Mouse (Mus musculus) left cerebral cortex, adult 2 months (tissue): ENCODE data around the gene Psmc3ip. TPM values are rescaled to one million over a fixed set of nuclear protein-coding genes. Genes with fewer than 3 reads are reported as not detected.
A peak's percentile ranks its signal among the peaks of the same experiment; 100 is the strongest.

Source experiments
- DNase-seq, 2 experiments: peaks; one replicate each; pipeline ENCODE4 v3.0.0; 2021 to 2022; ENCODE audit warnings: low spot score in 2 of 2, mixed read lengths in 1 of 2; ENCODE audit errors: extremely low spot score in 1 of 2
- H3K27ac ChIP-seq: fragments of 200-600 bp; 2 replicates; pipeline ENCODE4 v1.8.1; 2022
- H3K4me3 ChIP-seq: fragments of 200-600 bp; 2 replicates; pipeline ENCODE4 v1.8.1; 2022
- CTCF ChIP-seq: fragments of 200-600 bp; IDR thresholded peaks from 2 replicates; pipeline ENCODE4 v1.8.1; 2022; ENCODE audit warnings: antibody characterized with exemption, mild to moderate bottlenecking, moderate library complexity
- intact Hi-C: fragments of 180-260 bp; cut with DNase I; formaldehyde crosslinking; loops from one replicate; pipeline ENCODE4 v1.15.1; 2025
- long read RNA-seq, 2 experiments: library from polyadenylated mRNA; stranded (forward); transcript quantifications; one replicate each; pipeline ENCODE4 v2.0.0; 2021; ENCODE audit warnings: borderline mapping rate in 2 of 2
- total RNA-seq, 2 experiments: library from RNA; stranded (reverse); gene quantifications; 2 replicates each; pipeline ENCODE4 v1.2.3; 2021

The Psmc3ip gene
- 1 to 10 TPM; 2.7 to 3.1 TPM for total RNA-seq
- long read RNA-seq, experiment 1, partial matches to known transcripts = 0 of 3 reads
- long read RNA-seq, experiment 1, other reads (novel, unspliced or antisense) = 0 of 3 reads
- long read RNA-seq, experiment 2, partial matches to known transcripts = 1 of 3 reads
- long read RNA-seq, experiment 2, other reads (novel, unspliced or antisense) = 0 of 3 reads

DNA sequence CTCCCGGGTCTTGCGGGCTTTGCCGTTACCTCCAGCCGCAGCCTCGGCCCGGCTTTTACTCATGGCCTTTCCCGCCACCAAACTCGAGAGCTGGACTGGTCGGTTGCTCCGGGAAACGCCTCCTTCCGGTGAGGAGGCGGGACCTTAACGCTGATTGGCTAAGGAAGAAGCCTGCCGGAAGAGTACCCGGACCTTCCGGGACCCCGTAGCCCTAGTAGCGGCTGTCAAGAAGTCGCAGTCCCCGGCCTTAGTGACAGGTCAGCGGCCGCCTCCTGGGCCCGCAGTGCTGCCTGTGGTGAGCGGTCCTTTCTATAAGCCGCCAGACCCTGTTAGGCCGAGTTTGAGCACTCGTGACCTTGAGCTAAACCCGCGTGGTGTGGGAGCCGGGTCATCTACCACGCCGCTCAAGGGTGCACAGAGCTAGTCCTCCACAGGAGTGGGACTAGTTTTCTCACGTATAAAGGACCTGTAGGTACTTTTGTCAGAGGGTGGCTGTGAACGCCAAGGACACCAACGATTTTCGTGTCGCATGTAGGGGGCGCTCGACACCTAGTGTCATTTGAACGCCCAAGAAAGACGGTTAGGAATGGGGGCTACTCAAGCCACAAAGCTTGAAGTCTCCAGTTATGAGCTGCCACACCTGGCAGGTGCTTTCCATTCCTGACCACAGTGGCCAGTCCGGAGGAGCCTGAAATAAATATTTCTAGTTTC, at the start of gene Psmc3ip:
Gene Psmc3ip, minus strand, starts transcription at position 123 of the 711 bp plus-strand sequence.
- peak; percentile 93 for DNase-seq
- Histone ChIP-seq H3K27ac (peak within 1 kb of the TSS; percentile 92), H3K4me3 (peak within 1 kb of the TSS; percentile 91)
- TF ChIP-seq CTCF = peak; percentile 83
- intact Hi-C loops = loop anchor here (1.0 kb wide), 1 partner anchor 82 kb away; no protein-coding TSS in a partner anchor

DNA sequence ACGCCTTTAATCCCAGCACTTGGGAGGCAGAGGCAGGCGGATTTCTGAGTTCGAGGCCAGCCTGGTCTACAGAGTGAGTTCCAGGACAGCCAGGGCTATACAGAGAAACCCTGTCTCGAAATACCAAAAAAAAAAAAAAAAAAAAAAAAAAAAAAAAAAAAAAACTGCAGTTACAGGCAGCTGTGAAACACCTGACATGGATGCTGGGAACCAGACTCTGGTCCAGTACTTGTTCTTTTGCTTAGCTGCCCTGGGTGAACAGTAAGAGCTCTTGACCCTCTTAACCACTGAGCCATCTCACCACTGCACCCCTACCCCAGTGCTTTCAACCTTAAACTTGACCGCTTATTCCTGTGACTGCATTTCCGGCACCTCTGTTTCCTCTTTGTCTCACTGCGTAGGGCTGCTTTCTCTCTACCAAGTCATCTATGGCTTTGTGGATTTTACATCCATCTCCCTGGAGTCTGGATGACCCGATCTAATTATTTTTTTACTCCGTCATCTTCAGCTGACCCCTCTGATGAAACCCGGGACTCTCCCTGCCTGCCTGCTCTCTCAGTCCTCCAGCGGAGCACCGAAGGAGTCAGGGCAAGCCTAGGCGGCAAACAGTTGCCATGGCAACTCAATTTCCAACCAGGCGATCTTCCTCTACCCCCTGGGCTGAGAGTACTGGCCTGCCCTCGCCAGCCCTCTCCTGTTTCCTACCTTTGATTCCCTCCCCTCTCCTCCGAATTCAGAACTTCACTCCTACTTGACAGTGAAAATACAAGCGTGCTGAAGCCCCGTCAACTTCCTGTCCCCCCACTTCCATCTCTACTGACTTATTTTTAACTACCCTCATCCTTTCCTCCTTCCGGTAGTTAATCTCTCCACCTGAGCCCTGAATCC, 48.3 kb upstream of the Psmc3ip start:
- DNase-seq = peak in 1 of 2 experiments; percentile 40
- peak overlapping the region; percentile 39 for H3K4me3 ChIP-seq
- H3K27ac ChIP-seq = peak overlapping the region; percentile 40
- TF ChIP-seq CTCF = no peak
- intact Hi-C loops = no loop called here

DNA sequence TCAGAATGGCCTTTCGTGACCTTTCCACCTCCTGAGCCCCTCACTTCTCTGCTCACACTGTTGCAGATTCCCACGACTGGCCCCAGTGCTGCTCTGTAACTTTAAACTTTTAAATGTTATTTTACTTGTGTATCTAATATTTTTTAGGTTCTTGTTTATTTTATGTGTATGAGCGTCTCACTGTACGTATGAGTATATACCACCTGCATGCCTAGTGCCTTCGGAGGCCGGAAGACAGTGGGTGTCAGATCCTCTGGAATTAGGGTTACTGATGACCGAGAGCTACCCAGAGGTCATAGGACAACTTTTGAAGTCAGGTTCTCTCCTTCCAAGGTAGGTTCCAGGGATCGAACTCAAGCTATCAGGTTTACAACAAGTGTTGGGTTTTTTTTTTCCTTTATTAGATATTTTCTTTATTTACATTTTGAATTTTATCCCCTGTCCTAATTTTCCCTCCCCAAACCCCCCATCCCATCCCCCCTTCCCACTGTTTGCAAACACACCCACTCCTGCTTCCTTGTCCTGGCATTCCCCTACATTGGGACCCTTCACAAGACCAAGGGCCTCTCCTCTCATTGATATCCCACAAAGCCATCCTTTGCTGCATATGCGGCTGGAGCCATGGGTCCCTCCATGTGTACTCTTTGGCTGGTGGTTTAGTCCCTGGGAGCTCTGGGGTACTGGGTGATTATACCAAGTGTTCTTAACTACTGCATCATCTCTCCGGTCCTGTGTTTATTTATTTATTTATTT, 47.2 kb upstream of the Psmc3ip start:
- TF ChIP-seq CTCF = no peak
- Histone ChIP-seq H3K4me3 (no peak overlapping the region), H3K27ac (no peak overlapping the region)
- no peak for DNase-seq
- intact Hi-C loops = no loop called here

DNA sequence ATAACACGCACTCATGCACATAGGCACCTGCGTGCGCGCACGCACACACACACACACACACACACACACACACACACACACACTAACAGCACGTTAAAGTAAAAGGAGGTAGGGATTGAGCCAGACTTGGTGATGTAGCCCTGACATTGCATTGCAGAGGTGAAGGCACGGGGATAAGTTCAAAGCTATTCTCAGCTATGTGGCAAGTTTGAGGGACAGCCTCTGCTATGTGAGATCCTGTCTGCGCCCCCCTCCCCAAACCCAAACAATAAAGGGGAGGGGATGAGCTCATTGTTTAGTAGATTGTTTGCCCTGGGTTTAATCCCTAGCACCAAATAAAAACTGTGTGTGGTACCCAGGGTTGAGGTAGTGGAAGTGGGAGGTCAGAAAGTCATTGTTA, 45.9 kb upstream of the Psmc3ip start:
- no peak overlapping the region for H3K27ac ChIP-seq
- no peak overlapping the region for H3K4me3 ChIP-seq
- DNase-seq = no peak
- intact Hi-C loops = no loop called here
- no peak for TF ChIP-seq CTCF

DNA sequence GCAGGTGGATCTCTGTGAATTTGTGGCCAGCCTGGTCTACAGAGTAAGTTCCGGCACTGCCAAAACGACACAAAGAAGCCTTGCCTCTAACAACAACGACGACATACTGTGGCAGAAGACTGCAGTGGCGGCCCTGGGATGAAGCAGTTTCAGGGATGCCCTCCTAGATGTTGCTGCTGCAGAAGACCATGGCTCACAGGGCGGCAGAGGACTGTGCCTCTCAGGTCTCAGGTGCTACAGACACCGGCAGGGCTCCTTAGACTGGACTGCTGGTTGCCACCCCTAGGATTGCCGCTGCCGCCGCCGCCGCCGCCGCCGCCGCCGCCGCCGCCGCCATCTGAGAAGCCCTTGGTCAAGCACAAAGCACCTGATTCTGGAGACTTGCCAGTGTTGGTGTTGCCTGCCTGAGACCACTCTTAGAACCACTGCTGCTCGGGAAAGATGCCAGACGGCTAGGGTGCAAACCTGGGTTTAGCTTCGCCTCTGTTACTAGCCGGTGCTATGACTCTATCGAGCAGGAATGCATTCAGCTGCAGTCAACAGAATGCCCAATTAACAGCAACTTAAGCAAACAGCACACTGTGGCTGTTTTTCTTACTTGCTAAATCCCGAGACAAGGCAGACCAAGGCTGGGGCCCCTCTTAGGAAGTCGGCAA, 45.1 kb upstream of the Psmc3ip start:
- TF ChIP-seq CTCF = no peak
- peak overlapping the region; percentile 40 for H3K4me3 ChIP-seq
- intact Hi-C loops = no loop called here
- H3K27ac ChIP-seq = no peak overlapping the region; the same call in 1 of the 2 replicates
- no peak for DNase-seq

DNA sequence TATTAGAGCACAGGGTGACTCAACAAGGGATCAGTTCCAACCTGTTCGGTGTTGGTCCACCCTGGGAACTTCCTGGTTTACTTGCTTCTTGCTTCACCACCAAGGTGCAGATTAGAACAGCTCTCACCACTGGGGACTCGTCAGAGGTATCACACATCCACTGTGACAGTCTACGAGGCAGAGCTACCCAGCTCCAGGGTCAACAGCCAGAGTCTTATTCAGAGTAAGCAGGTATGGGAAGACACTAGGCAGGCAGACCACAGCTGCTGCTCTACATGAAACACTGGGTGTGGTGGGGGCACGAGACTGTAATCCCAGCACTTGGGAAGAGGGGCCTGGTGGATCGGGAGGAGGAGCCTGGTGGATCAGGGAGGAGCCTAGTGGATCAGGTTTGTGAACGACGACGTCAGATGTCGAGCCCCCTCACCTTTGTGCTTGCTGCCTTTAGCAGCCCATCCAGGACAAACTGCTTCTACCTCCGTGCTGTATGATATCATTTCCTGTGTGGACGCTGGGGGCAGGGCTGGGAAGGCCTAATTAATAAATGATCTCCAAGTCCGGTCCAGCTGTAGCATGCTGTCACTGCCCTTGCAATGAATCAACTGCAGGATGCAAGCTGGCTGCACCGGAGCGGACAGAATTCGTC, 43.4 kb upstream of the Psmc3ip start:
- TF ChIP-seq CTCF = no peak
- intact Hi-C loops = no loop called here
- no peak for DNase-seq
- Histone ChIP-seq H3K4me3 (no peak overlapping the region), H3K27ac (no peak overlapping the region)

DNA sequence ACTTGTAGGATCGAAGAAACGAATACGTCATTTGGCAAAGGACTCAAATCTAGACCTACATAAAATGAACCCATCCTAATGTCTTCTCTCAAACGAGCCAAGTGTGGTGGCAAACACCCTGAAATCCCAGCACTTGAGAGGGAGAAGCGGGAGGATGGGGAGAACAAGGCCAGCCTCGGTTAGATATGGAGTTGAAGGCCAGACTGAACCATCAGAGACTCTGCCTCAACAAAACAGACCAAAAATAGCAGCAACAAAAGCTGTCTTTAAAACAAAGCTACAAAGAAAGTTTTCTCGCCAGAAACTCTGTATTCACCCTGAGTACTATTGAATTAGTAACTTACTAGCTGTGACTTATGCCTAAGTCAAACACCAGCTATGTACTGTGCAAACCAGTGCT, 41.8 kb upstream of the Psmc3ip start:
- Histone ChIP-seq H3K27ac (no peak overlapping the region), H3K4me3 (no peak overlapping the region)
- no peak for TF ChIP-seq CTCF
- no peak for DNase-seq
- intact Hi-C loops = no loop called here

DNA sequence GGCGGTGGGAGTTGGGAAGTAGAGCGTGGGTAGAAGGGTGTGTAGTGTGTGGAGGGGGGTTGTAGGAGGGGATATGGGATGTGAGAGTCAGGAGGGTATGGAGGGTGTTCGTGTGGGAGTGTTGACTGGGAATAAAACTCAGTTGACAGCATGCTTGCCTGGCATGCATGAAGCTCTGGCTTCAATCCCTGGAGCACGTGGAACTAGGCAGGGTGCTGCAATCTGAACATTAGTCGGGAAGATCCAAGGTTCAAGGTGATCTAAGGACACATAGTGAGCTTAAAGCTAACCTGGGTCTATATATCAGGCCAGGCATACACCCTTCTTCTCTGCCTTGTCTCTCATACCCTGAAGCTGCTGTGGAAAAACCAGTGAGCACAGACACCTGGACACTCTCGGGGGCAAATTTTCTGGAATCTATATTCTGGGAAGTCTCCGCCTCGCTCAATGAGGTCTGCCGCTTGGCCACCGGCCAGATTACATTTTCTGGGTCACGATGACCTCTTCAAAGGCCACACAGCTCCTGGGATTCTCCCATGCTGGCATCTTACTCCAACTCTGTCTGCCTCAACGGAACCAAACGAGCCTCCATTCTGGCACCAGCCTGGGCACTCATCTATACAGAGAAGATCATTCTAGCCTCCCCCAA, 39.1 kb upstream of the Psmc3ip start:
- no peak for DNase-seq
- H3K4me3 ChIP-seq = no peak overlapping the region
- TF ChIP-seq CTCF = no peak
- H3K27ac ChIP-seq = no peak overlapping the region
- intact Hi-C loops = no loop called here

DNA sequence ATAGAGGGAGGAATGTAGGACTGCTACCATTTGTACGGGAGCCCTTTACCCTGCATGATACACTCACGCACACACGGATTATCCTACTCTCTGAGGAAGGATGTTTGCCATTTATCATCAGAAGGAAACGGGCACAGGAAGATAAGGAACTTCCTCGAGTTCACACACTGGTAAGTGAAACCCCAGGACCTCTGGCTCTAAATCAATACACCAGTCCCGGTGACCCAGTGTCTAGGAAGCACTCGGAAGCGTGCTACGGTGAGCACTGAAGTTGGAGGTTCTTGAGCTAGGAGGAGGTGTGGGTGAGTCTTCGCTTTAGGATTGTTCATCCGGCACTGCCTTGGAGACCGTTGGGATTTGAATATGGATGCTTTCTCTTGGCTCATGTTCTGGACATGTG, 37.8 kb upstream of the Psmc3ip start:
- TF ChIP-seq CTCF = no peak
- no peak for DNase-seq
- no peak overlapping the region for H3K4me3 ChIP-seq
- intact Hi-C loops = no loop called here
- H3K27ac ChIP-seq = no peak overlapping the region

DNA sequence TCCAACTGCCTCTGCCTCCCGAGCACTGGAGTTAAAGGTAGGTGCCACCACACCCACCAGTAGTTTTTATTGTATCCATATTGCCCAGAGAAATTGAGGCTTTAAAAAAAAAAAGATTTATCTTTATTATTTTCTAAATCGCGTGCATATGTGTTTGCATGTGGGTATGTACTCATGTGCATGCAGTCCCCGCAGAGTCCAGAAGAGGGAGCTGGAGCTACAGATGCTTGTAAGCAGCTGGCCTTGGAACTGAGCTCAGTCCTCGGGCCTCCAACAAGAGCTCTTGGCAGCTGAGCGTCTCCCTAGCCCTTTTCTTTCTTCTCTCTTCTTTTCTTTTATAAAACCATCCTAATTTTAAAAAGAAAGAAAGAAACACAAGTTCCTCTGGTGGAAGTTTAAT, 36.5 kb upstream of the Psmc3ip start:
- no peak for DNase-seq
- intact Hi-C loops = no loop called here
- peak; percentile 26 for TF ChIP-seq CTCF
- no peak overlapping the region for H3K27ac ChIP-seq
- H3K4me3 ChIP-seq = no peak overlapping the region
